Mouse (Mus musculus) mature B cell (primary cell): ENCODE results near the gene Mgmt.

Experiments
- in situ Hi-C: fragments of 300-500 bp; cut with MboI; formaldehyde crosslinking; loops from 2 replicates; pipeline ENCODE4 v1.14.3; 2019

Mgmt gene

DNA sequence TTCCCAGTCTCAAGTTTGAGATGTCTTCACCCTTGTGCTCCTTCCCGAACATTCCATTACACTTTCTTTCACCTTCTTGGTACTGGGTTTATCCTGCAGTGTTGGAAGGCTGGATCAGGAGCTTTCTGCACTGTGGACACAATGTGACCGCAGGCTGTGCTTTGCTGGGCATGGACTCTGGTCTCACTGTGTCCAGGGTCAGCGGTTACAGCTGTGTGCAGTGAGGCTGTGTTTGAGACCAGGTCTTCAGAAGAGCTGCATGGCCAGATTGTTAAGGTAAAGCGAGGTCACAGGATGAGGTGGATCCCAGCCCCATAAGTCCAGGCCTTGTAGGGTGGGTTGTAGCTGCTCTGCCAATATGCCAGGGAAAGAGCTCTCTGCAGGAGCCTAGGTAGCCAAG is 18.5 kb downstream of the Mgmt start:
- in situ Hi-C loops, result no loop called here

DNA sequence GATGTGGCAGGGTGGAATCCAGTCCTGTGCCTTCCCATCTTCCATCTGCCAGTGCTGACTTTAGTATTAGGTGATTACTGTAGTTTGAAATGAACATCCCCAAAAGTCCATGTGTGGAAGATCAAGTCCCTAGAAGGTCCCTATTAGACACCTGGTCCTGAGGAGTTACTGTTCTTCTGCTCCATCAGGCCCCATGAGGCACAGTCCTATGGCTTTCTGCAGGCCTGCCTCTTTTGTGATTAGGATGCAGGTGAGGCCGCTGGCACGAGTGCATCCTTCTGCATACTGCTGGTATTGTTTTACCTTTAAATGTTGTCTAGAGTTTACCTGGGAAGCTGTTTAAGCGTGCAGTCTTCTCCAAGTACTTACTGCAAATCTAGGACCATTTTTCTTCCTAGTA is 21.6 kb downstream of the Mgmt start:
- in situ Hi-C loops, result no loop called here

DNA sequence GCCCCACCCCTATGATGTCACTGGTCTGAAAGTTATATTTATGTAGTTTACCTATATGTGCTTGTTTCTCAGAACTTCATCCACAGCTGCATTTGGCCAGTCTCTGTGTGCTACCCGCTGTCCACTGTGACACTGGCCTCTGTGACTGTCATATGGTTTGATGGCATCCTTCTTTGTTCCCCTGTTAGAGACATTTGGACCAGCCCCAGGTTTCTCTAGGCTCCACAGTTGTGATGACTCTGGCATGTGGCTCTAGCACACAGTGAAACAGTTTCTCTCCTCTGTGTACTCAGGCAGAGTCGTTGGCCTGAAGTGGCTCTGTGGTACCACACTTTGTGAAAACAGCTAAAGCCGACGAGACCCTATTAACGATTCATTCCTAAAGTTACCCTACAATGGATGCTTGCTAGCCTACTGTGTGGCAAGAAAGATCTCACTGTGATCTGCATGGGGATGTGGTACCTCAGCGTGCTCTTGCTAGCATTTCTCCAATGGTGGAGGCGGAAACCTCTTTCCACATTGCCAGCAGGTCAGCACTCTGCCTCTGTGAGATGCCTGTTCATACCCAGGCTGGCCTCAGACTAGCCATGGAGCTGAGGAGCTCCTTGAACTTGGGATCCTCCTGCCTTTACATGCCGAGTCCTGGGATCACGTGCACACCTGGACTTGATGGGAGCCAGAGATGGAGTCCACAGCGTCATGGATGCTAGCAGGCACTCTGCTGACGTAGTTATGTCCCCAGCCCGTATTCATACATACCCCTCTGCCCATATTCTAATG is 26.8 kb downstream of the Mgmt start:
- in situ Hi-C loops, result no loop called here

DNA sequence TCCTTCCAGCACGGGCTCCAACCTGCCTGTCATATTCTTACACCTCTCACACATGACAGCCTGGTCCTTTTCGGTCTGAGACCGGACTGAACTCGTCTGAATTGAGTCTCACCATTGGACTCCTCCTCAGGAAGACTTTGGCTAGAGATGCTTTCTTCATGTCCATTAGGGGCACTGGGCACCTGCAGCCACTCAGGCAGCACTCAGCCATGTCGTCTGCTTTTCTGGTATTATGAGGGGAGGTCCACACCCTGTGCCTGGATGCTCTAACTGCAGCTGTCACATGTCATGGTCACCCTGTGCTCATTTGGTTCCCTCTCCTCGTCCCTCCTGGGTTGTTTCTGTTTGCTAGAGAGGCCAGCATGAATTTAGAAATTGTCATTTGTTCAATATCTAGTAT is 27.8 kb downstream of the Mgmt start:
- in situ Hi-C loops, result no loop called here

DNA sequence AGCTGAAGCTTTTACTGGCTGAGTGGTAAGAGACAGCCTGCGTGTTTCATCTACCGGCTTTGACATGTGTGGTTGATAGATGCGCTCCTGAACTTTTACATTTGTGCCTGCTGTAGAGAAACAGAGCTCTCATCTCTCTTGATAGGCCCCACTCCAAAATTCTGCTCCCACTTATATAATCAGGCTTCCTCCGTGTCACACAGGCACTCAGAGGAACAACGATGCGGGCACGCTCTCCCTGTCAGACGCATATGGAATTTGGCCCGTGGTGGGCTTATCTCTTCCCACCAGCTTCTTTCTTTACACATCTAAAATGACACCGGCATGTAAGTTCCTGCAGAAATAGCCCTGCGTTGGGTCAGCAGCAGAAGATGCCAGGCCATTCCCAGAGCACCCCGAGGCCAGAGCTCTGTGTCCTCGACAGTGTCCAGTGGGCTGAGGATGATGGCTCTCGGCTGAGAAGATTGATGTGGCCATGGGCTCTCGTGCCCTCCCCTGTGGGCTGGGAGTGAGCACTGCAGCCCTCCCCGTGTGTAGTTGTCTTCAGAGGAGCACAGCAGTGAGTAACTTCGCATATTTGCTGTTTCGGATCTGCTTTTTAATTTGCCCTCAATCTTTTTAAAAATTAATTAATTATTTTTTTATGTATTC is 30.3 kb downstream of the Mgmt start:
- in situ Hi-C loops, result no loop called here

DNA sequence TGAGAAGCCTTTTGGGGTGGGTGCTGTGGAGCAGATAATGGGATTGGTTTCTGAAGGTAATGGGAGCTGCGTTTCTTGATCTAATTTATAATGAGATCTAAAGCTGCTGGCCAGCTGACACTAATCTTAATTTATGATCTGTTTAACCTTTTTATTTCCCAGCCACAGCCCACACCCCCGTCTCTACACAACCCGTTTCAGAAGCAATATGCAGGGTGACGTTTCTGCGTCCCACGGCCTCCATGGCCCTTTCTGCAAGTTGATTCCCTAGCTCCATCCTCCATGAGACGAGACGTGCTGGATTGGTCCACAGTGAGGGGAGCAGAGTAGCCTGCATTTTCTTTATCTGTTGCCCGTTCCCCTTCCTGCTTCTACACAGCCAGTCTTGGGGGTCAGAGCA is 31.8 kb downstream of the Mgmt start:
- in situ Hi-C loops, result no loop called here

DNA sequence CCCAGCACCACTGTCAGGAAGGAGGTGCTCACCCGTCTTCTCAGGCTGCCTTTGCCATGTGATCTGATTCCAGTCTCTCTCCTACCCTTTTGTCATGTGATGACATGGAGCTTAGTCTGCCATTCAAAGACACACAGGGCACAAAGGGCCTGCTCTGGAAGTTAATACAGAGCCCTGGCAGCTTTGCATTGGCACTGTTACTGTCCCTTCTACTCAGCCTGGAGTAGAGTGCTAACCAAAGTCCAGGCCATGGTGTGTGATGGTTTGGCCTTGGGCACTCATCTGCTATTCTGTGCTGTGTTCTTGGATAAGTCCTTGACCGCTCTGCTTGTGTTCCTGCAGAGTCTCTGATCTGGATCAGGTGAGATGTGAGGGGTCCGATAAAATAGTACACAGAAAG is 36.0 kb downstream of the Mgmt start:
- in situ Hi-C loops, result no loop called here

DNA sequence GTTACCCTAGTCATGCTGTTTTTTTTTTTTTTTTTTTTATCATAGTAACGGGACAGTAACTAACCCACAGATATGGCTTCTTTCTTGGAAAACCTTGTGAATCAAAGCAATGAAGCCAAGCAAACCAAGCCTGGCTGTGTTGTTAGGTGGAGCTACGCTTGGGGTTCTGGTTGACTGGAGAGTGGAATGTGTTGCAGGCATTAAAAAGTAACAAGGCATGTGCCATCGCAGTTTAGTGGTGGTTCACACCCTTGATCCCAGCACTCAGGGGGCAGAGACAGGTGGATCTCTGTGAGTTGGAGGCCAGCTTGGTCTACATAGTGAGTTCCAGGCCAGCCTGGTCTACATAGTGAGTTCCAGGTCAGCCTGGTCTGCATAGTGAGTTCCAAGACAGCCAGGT is 39.0 kb downstream of the Mgmt start:
- in situ Hi-C loops, result no loop called here

DNA sequence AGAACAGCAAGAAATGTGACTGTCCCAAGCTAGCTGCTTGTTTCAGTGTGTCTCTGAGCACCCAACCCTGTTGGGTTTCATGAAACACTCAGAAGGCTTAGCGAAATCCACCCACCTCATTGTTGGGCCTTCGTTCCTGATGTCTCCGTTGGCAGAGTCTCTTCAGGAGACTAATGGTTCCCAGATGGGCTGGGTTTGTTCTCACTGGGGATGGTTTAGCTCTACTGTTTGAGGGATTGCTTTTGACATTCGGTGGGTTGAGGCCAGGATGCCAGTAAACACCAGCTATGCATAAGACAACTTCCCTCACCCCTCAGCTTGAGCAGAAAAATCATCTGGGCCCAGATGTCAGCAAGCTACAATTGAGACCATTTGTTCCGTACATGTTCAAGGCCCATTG is 39.9 kb downstream of the Mgmt start:
- in situ Hi-C loops, result no loop called here

DNA sequence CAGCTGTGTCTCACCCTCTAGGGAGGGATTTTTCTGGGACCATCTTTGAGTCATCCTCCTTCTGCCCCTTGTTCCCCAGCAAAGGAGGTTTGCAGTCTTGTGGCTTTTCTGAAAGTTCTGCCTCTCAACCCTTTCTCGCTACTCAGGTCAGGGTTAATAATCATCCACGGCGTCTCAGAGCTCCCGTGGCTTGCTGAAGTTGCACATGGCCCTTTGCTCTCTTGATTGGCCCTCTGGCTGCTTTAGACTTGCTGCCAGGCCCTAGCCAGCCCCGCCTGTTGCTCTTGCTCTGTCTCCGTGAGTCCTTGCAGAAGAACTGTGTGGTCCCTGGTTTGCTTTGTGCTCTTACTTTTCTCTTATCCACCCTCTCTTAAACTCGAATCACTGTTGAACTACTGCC is 40.4 kb downstream of the Mgmt start:
- in situ Hi-C loops, result no loop called here

DNA sequence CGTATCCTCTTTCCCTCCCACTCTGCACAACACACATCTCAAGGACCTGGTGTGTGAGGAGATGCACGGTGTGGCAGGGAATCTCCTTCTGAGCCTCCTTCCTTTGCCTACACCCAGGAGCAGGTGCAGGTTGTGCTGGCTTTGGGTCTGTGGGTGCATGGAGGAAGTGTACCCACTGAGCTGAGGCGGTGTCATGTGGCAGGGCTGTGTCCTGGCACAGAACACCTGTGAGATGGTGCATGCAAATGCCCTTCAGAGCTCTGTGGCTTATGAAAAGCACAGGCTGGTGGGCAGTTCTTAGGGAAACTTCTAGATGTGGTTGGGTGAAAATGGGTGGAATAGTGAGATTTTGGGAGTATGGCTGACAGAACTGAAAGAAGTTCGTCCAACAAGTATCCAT is 44.0 kb downstream of the Mgmt start:
- in situ Hi-C loops, result no loop called here

DNA sequence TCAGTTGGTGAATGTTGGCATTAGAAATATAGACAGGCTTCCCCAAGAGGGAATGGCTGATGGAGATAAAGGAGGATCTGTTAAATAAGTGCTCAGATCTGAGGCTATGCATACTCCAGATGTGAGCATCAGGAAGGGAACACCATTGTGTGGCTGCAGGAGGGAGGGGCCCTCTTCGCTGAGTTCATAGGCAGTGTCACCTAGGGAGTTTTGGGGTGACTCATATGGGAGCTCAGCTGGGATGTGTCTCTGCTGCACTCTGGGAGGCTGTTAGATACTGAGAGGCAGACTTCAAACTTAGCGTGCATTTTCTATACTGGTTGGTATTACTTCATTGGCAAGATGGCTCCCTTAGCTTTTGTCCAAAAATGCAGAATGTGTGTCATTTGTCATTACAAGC is 48.0 kb downstream of the Mgmt start:
- in situ Hi-C loops, result no loop called here

DNA sequence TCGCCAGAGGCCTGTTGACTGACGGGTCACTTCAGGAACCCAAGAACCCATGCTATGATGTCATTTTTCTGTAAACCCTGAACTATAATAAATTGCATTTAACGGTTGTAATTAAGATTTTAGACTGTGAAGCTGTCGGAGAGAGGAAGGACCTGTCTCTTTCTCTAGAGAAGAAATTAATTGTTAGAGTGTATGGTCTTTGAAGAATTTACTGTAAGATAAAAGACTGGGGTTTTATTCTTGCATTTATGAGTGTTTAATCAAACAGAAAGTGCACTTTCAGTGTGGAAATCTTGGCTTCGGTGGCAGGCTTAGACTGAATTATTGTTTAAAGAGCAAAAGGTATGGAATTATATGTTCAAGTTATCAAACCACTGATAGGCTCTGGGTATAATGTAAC is 49.5 kb downstream of the Mgmt start:
- in situ Hi-C loops, result no loop called here

DNA sequence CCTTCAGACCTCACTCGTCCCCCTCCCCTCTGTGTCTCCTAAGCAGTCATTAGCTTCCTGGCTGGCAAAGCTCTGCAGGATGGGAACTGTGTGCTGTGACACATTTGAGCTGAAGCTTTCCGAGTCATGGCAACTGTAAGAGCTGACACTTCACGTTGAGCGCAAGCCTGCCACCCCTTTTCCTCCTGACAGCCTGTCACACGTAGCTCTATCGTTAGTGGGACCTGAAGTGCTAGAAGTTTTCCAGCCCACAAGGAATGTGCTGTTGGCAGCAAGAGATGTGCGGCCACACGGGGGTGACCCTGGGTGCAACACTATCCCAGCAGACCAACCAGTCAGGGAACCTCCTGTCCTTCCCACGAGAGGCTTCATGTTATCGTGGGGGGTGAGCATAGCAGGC is 51.3 kb downstream of the Mgmt start:
- in situ Hi-C loops, result no loop called here

DNA sequence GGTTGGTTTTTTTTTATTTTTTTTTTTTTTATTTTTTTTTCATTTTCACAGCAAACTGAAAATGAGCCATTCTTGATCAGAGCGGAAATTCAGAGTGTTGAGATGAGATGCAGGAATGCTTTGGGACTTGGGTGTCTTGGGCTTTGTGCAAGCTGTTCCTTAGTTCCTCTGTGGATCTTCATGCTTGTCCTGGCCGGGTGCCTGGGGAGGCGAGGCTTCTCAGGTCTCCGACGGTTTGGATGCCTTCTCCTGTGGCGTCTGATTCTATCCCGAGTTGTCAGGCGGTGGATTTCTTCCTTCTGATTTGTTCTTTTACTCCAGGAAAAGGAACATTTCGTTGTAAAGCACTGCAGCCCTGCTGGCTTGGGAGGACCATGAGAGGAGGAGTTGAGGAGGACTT is 51.7 kb downstream of the Mgmt start:
- in situ Hi-C loops, result no loop called here

DNA sequence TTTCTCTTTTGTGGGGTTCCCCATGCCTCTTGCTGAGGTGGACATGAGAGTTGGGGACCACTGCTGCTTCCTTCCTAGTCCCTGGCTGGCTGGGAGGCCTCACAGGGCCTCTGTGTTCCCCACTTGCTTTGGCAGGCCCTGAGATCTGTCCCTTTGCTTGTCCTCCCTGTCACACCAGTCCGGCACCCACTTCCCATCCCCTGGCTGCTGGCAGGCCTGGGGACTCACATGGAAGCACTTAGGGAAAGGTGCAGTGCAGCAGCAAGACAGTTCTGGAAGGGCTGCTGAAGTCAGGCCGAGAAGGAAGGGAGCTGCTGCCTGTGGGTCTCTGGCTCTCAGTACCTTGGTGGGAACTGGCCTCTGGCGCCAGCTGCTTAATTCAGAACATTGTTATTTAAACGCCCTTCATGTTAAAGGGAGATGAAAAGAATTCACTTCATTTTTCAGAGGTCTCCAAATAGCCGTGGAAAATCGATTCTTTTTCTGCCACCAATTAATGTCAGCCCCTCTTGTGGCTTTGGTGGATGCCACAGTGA is 53.9 kb downstream of the Mgmt start:
- in situ Hi-C loops, result no loop called here

DNA sequence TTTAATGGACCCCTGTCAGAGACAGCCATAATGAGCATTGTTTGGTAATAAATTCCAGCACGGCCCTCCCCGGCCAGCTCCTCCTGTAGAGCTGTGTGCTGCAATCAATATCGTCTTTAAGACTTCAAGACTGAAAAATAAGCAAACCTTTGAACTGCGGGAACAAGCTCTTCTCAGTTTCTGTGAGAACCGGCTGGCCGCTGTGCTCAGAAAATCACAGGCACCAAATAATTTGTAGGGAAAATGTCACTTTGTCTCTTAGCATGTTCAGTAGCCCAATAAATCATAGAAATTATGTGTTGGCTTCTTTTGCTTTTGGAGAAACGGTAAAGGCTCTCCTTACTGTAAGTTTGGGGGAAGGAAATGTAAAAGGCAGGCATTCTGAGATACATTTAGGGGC is 58.2 kb downstream of the Mgmt start:
- in situ Hi-C loops, result no loop called here

DNA sequence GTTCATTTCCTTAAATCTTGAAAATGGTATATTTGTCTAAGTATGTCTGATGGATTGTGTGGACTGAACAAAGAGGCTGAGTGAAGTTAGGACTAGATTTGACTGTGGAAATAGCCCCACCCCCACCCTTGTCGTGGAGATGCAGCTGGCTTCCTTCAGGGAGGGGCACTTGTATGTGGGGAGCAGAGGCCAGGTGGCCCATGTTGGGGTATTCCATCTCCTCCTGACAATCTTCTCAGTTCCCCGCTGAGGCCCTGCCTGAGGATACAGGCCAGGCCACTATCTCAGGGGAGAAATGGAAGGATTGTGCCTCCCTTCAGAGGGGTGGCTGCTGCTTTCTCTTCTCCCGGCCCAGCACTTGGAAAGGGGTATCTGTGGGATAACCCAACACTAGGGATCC is 58.8 kb downstream of the Mgmt start:
- in situ Hi-C loops, result no loop called here

DNA sequence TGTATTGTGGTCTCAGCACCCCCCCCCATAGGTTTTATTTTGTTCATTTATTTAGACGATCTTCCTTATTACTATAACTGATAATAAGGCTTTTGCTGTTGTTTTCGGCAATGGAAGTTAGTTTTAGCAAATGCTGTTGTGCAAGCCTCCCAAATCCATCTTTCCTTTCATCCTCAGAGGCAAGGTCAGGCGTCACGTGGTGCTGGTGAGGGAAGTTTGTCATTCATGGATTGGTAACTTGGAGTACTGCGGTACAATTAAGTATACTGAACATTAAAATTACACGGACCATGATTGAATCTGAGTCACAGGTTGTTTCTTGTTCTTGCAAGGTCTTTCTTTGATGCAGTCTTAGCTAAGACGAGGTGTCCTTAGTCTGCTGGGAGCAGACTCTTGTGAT is 77.9 kb downstream of the Mgmt start:
- in situ Hi-C loops, result no loop called here

DNA sequence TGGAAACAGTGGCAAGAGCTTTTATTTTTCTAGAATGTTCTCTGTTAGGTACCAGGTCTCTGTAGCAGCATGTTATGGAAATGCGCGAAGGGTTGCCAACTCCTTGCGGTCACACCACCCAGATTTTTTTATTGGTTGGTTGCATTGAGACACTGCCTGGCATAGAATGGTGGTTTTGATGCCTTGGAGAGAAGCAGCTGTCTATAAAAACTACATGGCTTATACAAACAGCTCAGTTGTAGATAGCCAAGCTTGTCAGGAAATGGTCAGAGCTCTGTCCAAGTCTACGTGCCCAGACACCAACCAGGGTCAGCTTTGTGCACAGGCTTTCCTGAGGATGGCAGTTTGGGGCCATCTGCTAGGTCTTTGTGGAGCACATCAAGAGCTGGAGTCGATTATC is 80.6 kb downstream of the Mgmt start:
- in situ Hi-C loops, result no loop called here

DNA sequence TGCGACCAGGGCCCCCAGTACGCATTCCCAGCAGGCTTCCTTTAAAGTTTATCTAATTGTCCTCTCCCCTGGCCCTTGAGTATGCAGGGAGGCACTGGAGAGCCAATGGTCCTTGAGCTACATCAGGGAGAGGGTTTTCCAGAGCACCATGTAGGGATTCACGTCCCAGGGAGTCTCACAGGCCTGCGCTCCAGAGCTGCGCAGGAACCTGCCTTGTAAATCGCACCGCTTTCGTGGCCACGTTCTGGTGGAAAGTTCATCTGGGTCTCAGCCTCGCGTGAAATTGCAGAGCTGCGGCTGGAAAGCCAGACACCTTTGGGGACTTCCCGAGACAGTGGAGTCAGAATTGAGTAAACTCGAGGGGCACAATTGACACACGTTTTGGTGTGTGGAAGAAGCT is 103.0 kb downstream of the Mgmt start:
- in situ Hi-C loops, result no loop called here

DNA sequence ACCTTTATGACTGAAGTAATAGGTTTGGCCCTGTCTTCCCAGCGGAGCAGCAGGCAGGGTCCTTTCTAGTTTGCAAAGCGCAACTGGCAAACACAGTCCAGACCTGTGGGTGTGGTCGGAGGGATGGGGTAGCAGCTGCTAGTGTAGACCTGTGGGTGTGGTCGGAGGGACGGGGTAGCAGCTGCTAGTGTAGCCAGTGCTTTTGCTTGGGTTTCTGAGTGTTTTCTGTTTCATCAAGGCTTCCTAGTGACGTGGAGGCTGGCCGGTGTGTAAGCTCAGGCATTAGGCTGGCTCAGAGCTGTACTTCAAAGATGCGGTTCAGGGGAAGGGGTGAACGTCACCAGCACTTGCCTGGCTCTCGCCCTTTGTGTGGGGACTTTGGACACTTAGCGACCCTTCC is 106.3 kb downstream of the Mgmt start:
- in situ Hi-C loops, result no loop called here

DNA sequence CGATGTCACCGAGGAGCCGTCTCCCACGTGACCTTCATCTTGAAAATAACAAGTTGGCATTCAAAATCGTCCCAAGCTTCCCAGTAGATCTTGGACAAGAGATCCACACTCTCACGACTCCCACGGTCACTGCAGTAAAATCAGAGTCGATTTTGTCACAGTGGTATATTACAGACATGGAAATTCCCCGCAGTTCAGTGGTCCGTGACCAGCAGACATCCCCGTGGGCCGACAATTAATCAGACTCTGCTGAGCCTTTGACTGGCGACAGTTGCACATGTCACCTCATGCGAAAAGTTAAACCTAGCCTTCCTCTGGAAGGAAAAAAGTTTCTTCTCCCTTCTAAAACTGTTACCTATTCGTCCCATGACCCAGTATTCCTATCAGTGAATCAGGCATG is 106.8 kb downstream of the Mgmt start:
- in situ Hi-C loops, result no loop called here

DNA sequence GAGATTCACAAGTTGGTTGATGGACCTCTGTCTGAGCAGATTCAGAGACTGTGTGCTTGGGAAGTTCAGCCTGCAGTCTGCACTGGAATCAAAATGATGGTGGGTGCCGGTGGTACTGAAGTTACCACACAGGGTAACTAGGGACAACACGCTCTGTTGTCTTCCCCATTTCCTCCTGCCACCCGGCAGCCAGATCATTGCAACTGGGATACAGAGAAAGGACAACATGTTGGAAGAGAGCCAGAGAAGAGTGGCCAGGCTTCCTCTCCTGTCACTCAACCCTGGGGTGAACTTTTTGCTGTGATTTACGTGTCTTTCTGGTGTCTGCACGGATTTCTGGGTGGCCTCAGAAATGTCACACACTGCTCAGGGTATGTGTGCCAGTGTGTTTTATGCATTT is 107.4 kb downstream of the Mgmt start:
- in situ Hi-C loops, result no loop called here
